Mouse (Mus musculus): Measurements from ENCODE around the gene Ptpn1. TPM values are rescaled to one million over a fixed set of nuclear protein-coding genes. Genes with fewer than 3 reads are reported as not detected.

Gene Ptpn1
- total and polyA plus RNA-seq, 3 experiments, result 69.8 to 131 (median 77.6) TPM

DNA sequence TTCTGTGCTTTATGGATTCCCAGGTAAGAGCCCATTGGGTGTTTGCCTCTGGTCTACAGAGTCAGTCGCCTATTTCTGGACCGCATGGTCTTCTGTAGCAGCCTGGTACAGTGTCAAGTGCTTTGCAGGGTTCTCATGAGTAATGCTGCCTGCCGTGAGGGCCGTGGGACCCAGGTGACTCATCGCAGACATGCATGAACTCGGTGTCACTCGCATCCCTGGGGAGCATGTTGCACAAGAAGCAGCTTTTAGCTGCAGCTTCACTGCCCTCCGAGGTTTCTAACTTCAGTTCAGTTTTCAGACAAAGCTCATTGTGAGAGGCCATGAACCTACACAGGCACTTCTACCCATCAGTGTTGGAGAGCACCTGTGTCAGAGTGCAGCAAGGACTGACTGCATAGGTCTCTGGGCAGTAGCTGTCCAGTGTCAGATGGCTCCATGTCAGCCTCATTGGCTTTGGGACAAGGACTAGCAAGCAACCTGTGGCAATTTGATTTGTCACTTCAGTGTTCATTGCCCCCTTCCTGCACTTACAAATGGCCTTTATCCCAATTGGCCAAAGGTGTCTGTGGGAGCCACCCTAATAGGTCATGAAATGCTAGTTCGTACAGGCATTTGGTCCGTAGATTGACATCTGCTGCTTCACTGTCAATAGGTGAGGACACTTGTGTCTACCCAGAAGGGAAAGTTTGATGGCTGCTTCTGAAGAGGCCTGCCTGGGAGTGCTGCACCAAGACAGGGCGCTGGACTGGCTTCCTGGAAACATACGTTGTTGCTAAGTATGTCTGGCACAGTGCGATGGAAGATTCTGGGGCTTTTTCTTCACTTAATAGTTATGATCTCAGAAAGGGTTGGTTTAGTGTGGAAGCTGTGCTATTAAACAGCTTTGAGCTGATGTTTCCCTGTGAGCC lies 19.7 kb downstream of the Ptpn1 start (continued):
- peak; percentile 87 for TF ChIP-seq BHLHE40 (IDR thresholded peaks at IDR 0.05; ENCODE audit: low read depth, low read length)
- TF ChIP-seq TCF12 (IDR thresholded peaks at IDR 0.05; ENCODE audit: low read depth, low read length), result peak; percentile 49; the same call in 1 of the 2 replicates
- peak; percentile 27; the same call in 1 of the 2 replicates for TF ChIP-seq MYC (IDR thresholded peaks at IDR 0.05; ENCODE audit: low read depth, low read length)

DNA sequence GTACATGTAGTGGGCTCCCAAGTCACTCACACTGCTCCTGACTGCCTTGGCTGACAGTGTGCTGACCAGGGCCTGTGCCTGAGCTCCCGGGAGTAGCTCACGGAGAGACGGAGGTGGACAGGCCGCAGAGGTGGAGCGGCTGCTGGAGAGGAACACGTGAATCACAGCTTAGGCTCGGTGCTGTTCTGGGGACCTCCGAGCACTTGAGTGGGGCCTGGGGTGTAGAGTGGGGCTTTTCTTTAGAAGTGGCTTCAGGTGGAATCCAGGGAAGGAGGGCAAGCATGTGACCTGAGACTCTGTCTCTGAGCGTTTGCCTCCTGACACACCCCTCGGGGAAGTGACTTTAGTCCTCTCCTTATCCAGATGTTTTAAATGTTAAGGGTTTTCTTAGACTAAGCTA lies 22.0 kb downstream of the Ptpn1 start:
- peaks cover 96% of the 10 kb centered on the region for H3K79me2 ChIP-seq (replicated peaks; ENCODE audit: control insufficient read depth, extremely low read depth, insufficient read depth, poor library complexity, severe bottlenecking)
- 0 out of 2 replicates have a peak overlapping the region, but pooled peaks have one; percentile 3 for H3K27ac ChIP-seq (ENCODE audit: insufficient read depth, low read depth)
- H3K27me3 ChIP-seq (replicated peaks), result no peaks in the 10 kb centered on the region
- in situ Hi-C loops (cut with MboI; ENCODE audit: low pct_ligation_motif_present, low pct_unique_long_range_greater_than_20kb, low sequenced_read_pairs), result no loop called here
- no peak overlapping the region for H3K4me2 ChIP-seq (ENCODE audit: insufficient read depth, low read depth, poor library complexity, severe bottlenecking)
- dilution Hi-C loops (cut with MboI; ENCODE audit: extremely low pct_ligation_motif_present, extremely low pct_unique_long_range_greater_than_20kb, low sequenced_read_pairs), result no loop called here
- H3K4me1 ChIP-seq (ENCODE audit: control insufficient read depth in 1 of 2, insufficient read depth in 2 of 2), result peaks cover 75 to 98% of the 10 kb centered on the region in 2 experiments
- H3K9me3 ChIP-seq (replicated peaks; ENCODE audit: low read length), result no peaks in the 10 kb centered on the region
- TF ChIP-seq MAZ (IDR thresholded peaks at IDR 0.05; ENCODE audit: low read depth, low read length) (no peak), CHD2 (IDR thresholded peaks at IDR 0.05; ENCODE audit: low read length) (no peak), BHLHE40 (IDR thresholded peaks at IDR 0.05; ENCODE audit: low read depth, low read length) (no peak), SMC3 (IDR thresholded peaks at IDR 0.05; ENCODE audit: low read depth, low read length) (no peak), POLR2A (IDR thresholded peaks at IDR 0.05; ENCODE audit: low read depth, low read length) (no peak), GABPA (IDR thresholded peaks at IDR 0.05; ENCODE audit: insufficient replicate concordance, low read depth, low read length) (no peak), JUN (IDR thresholded peaks at IDR 0.05; ENCODE audit: insufficient read depth, low read depth, low read length) (no peak), ZMIZ1 (IDR thresholded peaks at IDR 0.05; ENCODE audit: low read depth, low read length) (no peak), TCF12 (IDR thresholded peaks at IDR 0.05; ENCODE audit: low read depth, low read length) (no peak), IRF4 (IDR thresholded peaks at IDR 0.05; ENCODE audit: low read depth, low read length) (no peak), EP300 (IDR thresholded peaks at IDR 0.05; ENCODE audit: low read length) (no peak), USF2 (conservative IDR thresholded peaks at IDR 0.05; ENCODE audit: low read depth, low read length) (no peak), ELF1 (IDR thresholded peaks at IDR 0.05; ENCODE audit: low read depth, low read length) (no peak), TBP (conservative IDR thresholded peaks at IDR 0.05; ENCODE audit: low read depth, low read length) (no peak), ZKSCAN1 (IDR thresholded peaks at IDR 0.05; ENCODE audit: borderline replicate concordance, low read depth, low read length) (no peak), SIN3A (IDR thresholded peaks at IDR 0.05; ENCODE audit: low read length) (no peak; the same call in 1 of the 2 replicates), USF1 (IDR thresholded peaks at IDR 0.05; ENCODE audit: low read depth, low read length) (no peak), ZNF384 (IDR thresholded peaks at IDR 0.05; ENCODE audit: low read depth, low read length) (no peak), ETS1 (conservative IDR thresholded peaks at IDR 0.05; ENCODE audit: low read depth, low read length) (no peak), MAX (IDR thresholded peaks at IDR 0.05; ENCODE audit: low read length) (no peak)
- H3K4me3 ChIP-seq (replicated peaks in 1 of 3; ENCODE audit: low read depth in 2 of 3, low read length in 2 of 3, poor library complexity in 1 of 3), result no peak overlapping the region
- no peak overlapping the region for H3K9ac ChIP-seq (ENCODE audit: insufficient read depth, low read depth)
- peaks cover 0 to 65% of the 10 kb centered on the region in 2 experiments for H3K36me3 ChIP-seq (replicated peaks in 1 of 2; ENCODE audit: control insufficient read depth in 1 of 2, insufficient read depth in 1 of 2, low read length in 1 of 2)
- no peak for DNase-seq (ENCODE audit: extremely low read depth)

Data from CH12.LX (cell line).